Mouse (Mus musculus) cerebellum, adult (tissue): ENCODE results near the gene Tut1.
A peak's percentile ranks its signal among the peaks of the same experiment; 100 is the strongest.
"Not testable (repeated sequence)": the region's sequence is repeated elsewhere in the genome, so short reads cannot be mapped to it uniquely, and the experiment has no call there.

Source experiments
- ATAC-seq: cut with Nextera tagmentation; 2 replicates; pipeline ENCODE4 v1.9.2; 2017; ENCODE audit warnings: mild to moderate bottlenecking, moderate library complexity, mixed read lengths; ENCODE audit not compliant: insufficient number of reproducible peaks, low FRiP score, low TSS enrichment

Gene Tut1

GRCm38 (mm10) chr19:8942276-8942964, 11.2 kb upstream of the Tut1 start:
- ATAC-seq, result peak; percentile 37; the same call in 1 of the 2 replicates

GRCm38 (mm10) chr19:8943047-8943446, 10.6 kb upstream of the Tut1 start:
- no peak for ATAC-seq

- no peak for ATAC-seq
Measured at GRCm38 (mm10) chr19:8944062-8944461, 9.6 kb upstream of the Tut1 start.

GRCm38 (mm10) chr19:8944750-8945149, 8.9 kb upstream of the Tut1 start:
- no peak for ATAC-seq

- no peak for ATAC-seq
Measured at GRCm38 (mm10) chr19:8945251-8945650, 8.4 kb upstream of the Tut1 start.

GRCm38 (mm10) chr19:8946929-8947328, 6.7 kb upstream of the Tut1 start:
- ATAC-seq, result no peak

- no peak for ATAC-seq
Measured at GRCm38 (mm10) chr19:8950190-8950589, 3.5 kb upstream of the Tut1 start.

- no peak for ATAC-seq
Measured at GRCm38 (mm10) chr19:8952241-8952640, 1.4 kb upstream of the Tut1 start.

- no peak for ATAC-seq
Measured at GRCm38 (mm10) chr19:8954171-8954570, 524 bp downstream of the Tut1 start.

GRCm38 (mm10) chr19:8962256-8962655, 8.6 kb downstream of the Tut1 start:
- no peak for ATAC-seq

GRCm38 (mm10) chr19:8965075-8965474, 11.4 kb downstream of the Tut1 start:
- no peak for ATAC-seq

- no peak for ATAC-seq
Measured at GRCm38 (mm10) chr19:8965771-8966170, 12.1 kb downstream of the Tut1 start.

- ATAC-seq, result no peak
Measured at GRCm38 (mm10) chr19:8966198-8966589, 12.5 kb downstream of the Tut1 start.

- peak; percentile 93 for ATAC-seq
Measured at GRCm38 (mm10) chr19:8966590-8967372, 13.1 kb downstream of the Tut1 start, which contains the start of gene Eef1g. Eef1g (plus strand) TSS chr19:8967041.

GRCm38 (mm10) chr19:8967373-8967743, 13.7 kb downstream of the Tut1 start:
- no peak for ATAC-seq

GRCm38 (mm10) chr19:8967893-8968292, 14.2 kb downstream of the Tut1 start:
- ATAC-seq, result no peak

GRCm38 (mm10) chr19:8972491-8972890, 18.8 kb downstream of the Tut1 start:
- not testable (repeated sequence) for ATAC-seq

GRCm38 (mm10) chr19:8974638-8975037, 21.0 kb downstream of the Tut1 start:
- no peak for ATAC-seq

GRCm38 (mm10) chr19:8975491-8975890, 21.8 kb downstream of the Tut1 start:
- ATAC-seq, result no peak

- no peak for ATAC-seq
Measured at GRCm38 (mm10) chr19:8976535-8976934, 22.9 kb downstream of the Tut1 start.

- no peak for ATAC-seq
Measured at GRCm38 (mm10) chr19:8980771-8981170, 27.1 kb downstream of the Tut1 start.
